Mouse (Mus musculus): ENCODE results near the gene Tnni1. TPM values are rescaled to one million over a fixed set of nuclear protein-coding genes. Genes with fewer than 3 reads are reported as not detected.

Gene Tnni1
- total RNA-seq, 1 experiment, result 1.1 TPM

- no peaks in the 10 kb centered on the region for H3K36me3 ChIP-seq (ENCODE audit: control insufficient read depth, insufficient read depth, low read length, poor library complexity, severe bottlenecking)
- no peak overlapping the region for H3K9ac ChIP-seq (ENCODE audit: insufficient read depth, low read depth, low read length, poor library complexity, severe bottlenecking)
- no peak for DNase-seq (ENCODE audit: low read depth, low spot score)
- TF ChIP-seq CHD2 (IDR thresholded peaks at IDR 0.05; ENCODE audit: low read depth, low read length), result no peak
- no peak for TF ChIP-seq MAFK (IDR thresholded peaks at IDR 0.05; ENCODE audit: insufficient read depth, low read depth, low read length)
- no peak for TF ChIP-seq HCFC1 (IDR thresholded peaks at IDR 0.05; ENCODE audit: borderline replicate concordance, insufficient read depth, low read length)
- no peak for TF ChIP-seq ZC3H11A (IDR thresholded peaks at IDR 0.05; ENCODE audit: borderline replicate concordance, low read depth, low read length)
- no peak for TF ChIP-seq ZNF384 (IDR thresholded peaks at IDR 0.05; ENCODE audit: low read depth, low read length)
- H3K4me3 ChIP-seq (ENCODE audit: insufficient read depth in 1 of 2, low read depth in 1 of 2, low read length in 2 of 2, poor library complexity in 1 of 2, severe bottlenecking in 1 of 2), result no peak overlapping the region
- no peaks in the 10 kb centered on the region for H3K9me3 ChIP-seq (ENCODE audit: control insufficient read depth, insufficient read depth, low read depth, low read length)
- in situ Hi-C loops (cut with MboI; ENCODE audit: low sequenced_read_pairs in 2 of 2, unreplicated experiment in 2 of 2), result no loop called here
- H3K4me1 ChIP-seq (ENCODE audit: control insufficient read depth in 2 of 2, insufficient read depth in 2 of 2, low read length in 2 of 2, poor library complexity in 1 of 2), result no peaks in the 10 kb centered on the region
- H3K27ac ChIP-seq (ENCODE audit: insufficient read depth, low read depth, low read length, poor library complexity, severe bottlenecking), result no peak overlapping the region
These were observed 67.4 kb downstream of the Tnni1 start for GRCm38 (mm10) chr1:135846632-135847031.

- H3K9ac ChIP-seq (ENCODE audit: insufficient read depth, low read depth, low read length, poor library complexity, severe bottlenecking), result no peak overlapping the region
- in situ Hi-C loops (cut with MboI; ENCODE audit: low sequenced_read_pairs in 2 of 2, unreplicated experiment in 2 of 2), result no loop called here
- no peak overlapping the region for H3K4me3 ChIP-seq (ENCODE audit: insufficient read depth in 1 of 2, low read depth in 1 of 2, low read length in 2 of 2, poor library complexity in 1 of 2, severe bottlenecking in 1 of 2)
- no peaks in the 10 kb centered on the region for H3K36me3 ChIP-seq (ENCODE audit: control insufficient read depth, insufficient read depth, low read length, poor library complexity, severe bottlenecking)
- no peak overlapping the region for H3K27ac ChIP-seq (ENCODE audit: insufficient read depth, low read depth, low read length, poor library complexity, severe bottlenecking)
- H3K9me3 ChIP-seq (ENCODE audit: control insufficient read depth, insufficient read depth, low read depth, low read length), result no peaks in the 10 kb centered on the region
- no peak for TF ChIP-seq CHD2 (IDR thresholded peaks at IDR 0.05; ENCODE audit: low read depth, low read length)
- TF ChIP-seq ZNF384 (IDR thresholded peaks at IDR 0.05; ENCODE audit: low read depth, low read length), result no peak
- no peak for TF ChIP-seq HCFC1 (IDR thresholded peaks at IDR 0.05; ENCODE audit: borderline replicate concordance, insufficient read depth, low read length)
- peak; percentile 67 for DNase-seq (ENCODE audit: low read depth, low spot score)
- no peaks in the 10 kb centered on the region for H3K4me1 ChIP-seq (ENCODE audit: control insufficient read depth in 2 of 2, insufficient read depth in 2 of 2, low read length in 2 of 2, poor library complexity in 1 of 2)
These were observed 67.9 kb downstream of the Tnni1 start for GRCm38 (mm10) chr1:135847139-135847562.

- no peak for TF ChIP-seq ZNF384 (IDR thresholded peaks at IDR 0.05; ENCODE audit: low read depth, low read length)
- no peak for TF ChIP-seq MAFK (IDR thresholded peaks at IDR 0.05; ENCODE audit: insufficient read depth, low read depth, low read length)
- no peak for TF ChIP-seq HCFC1 (IDR thresholded peaks at IDR 0.05; ENCODE audit: borderline replicate concordance, insufficient read depth, low read length)
- no peak for TF ChIP-seq CHD2 (IDR thresholded peaks at IDR 0.05; ENCODE audit: low read depth, low read length)
- TF ChIP-seq ZC3H11A (IDR thresholded peaks at IDR 0.05; ENCODE audit: borderline replicate concordance, low read depth, low read length), result no peak
- no peak overlapping the region for H3K4me3 ChIP-seq (ENCODE audit: insufficient read depth in 1 of 2, low read depth in 1 of 2, low read length in 2 of 2, poor library complexity in 1 of 2, severe bottlenecking in 1 of 2)
- H3K4me1 ChIP-seq (ENCODE audit: control insufficient read depth in 2 of 2, insufficient read depth in 2 of 2, low read length in 2 of 2, poor library complexity in 1 of 2), result no peaks in the 10 kb centered on the region
- H3K36me3 ChIP-seq (ENCODE audit: control insufficient read depth, insufficient read depth, low read length, poor library complexity, severe bottlenecking), result no peaks in the 10 kb centered on the region
- no peak overlapping the region for H3K9ac ChIP-seq (ENCODE audit: insufficient read depth, low read depth, low read length, poor library complexity, severe bottlenecking)
- in situ Hi-C loops (cut with MboI; ENCODE audit: low sequenced_read_pairs in 2 of 2, unreplicated experiment in 2 of 2), result no loop called here
- no peak for DNase-seq (ENCODE audit: low read depth, low spot score)
- no peak overlapping the region; the same call in 1 of the 2 replicates for H3K27ac ChIP-seq (ENCODE audit: insufficient read depth, low read depth, low read length, poor library complexity, severe bottlenecking)
- no peaks in the 10 kb centered on the region for H3K9me3 ChIP-seq (ENCODE audit: control insufficient read depth, insufficient read depth, low read depth, low read length)
These were observed 68.5 kb downstream of the Tnni1 start for GRCm38 (mm10) chr1:135847611-135848351.

GRCm38 (mm10) chr1:135850722-135851512, 71.7 kb downstream of the Tnni1 start:
- in situ Hi-C loops (cut with MboI; ENCODE audit: low sequenced_read_pairs in 2 of 2, unreplicated experiment in 2 of 2), result no loop called here
- DNase-seq (ENCODE audit: low read depth, low spot score), result no peak
- TF ChIP-seq CHD2 (IDR thresholded peaks at IDR 0.05; ENCODE audit: low read depth, low read length) (no peak), ZC3H11A (IDR thresholded peaks at IDR 0.05; ENCODE audit: borderline replicate concordance, low read depth, low read length) (peak; percentile 14; the same call in 1 of the 2 replicates)
- Histone ChIP-seq H3K9ac (ENCODE audit: insufficient read depth, low read depth, low read length, poor library complexity, severe bottlenecking) (no peak overlapping the region), H3K4me3 (ENCODE audit: insufficient read depth in 1 of 2, low read depth in 1 of 2, low read length in 2 of 2, poor library complexity in 1 of 2, severe bottlenecking in 1 of 2) (no peak overlapping the region), H3K4me1 (ENCODE audit: control insufficient read depth in 2 of 2, insufficient read depth in 2 of 2, low read length in 2 of 2, poor library complexity in 1 of 2) (no peaks in the 10 kb centered on the region), H3K36me3 (ENCODE audit: control insufficient read depth, insufficient read depth, low read length, poor library complexity, severe bottlenecking) (no peaks in the 10 kb centered on the region), H3K27ac (ENCODE audit: insufficient read depth, low read depth, low read length, poor library complexity, severe bottlenecking) (no peak overlapping the region), H3K9me3 (ENCODE audit: control insufficient read depth, insufficient read depth, low read depth, low read length) (no peaks in the 10 kb centered on the region)
